Mouse (Mus musculus) testis, postnatal 10 days (tissue): ENCODE measurements around the gene Ikbke.
"Not testable (repeated sequence)": the region's sequence is repeated elsewhere in the genome, so short reads cannot be mapped to it uniquely, and the experiment has no call there.

Experiments used
- DNase-seq: peaks from one replicate; pipeline ENCODE4 v3.0.0; 2021; ENCODE audit warnings: low spot score

Ikbke gene

GRCm38 (mm10) chr1:131281731-131282130, 2.3 kb upstream of the Ikbke start:
- no peak for DNase-seq

GRCm38 (mm10) chr1:131280280-131280679, 874 bp upstream of the Ikbke start:
- DNase-seq = no peak

DNA sequence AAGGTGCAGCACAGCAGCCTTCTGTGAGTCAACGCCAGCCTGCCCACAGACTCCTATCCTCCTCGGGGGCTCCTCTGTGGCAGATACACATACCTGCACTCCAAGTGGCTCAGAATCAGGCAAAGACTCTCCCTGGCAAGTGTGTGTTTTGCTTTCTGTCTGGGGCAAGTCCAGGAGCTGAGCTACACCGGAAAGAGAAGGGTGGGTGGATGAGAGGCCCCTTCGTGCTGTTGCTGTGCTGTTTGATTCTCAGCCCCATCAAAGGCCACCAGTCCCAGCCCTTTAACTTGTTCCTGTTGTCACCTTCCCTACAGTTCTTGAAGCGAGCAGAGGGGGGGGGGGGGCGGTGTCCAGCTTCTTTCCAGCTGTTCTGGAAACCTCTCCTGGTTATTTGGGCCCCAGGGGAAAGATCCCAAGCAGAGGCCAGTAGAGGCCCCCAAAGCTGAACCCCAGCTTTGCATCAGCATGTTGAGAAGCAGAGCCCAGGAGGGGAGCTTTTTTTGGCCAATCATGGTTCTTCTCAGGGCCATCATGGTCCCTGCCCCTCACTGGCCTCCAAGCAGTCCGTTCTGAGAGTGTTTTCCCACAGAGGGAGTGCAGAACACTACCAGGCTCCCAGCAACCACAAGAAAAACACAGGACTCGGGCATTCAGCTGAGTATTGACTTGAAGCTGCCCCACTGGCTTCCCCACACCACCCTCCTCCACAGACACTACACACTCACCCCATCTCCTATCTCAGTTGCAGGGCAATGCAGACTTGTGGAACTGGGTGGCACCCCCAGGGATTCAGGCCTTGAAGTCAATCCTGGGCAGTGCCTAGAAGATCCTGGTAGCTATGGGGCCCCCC, 575 bp downstream of the Ikbke start:
- no peak for DNase-seq

GRCm38 (mm10) chr1:131276831-131277230, 2.6 kb downstream of the Ikbke start:
- no peak for DNase-seq

- DNase-seq = no peak
These were observed 3.8 kb downstream of the Ikbke start for GRCm38 (mm10) chr1:131275577-131275976.

GRCm38 (mm10) chr1:131274725-131275539, 4.5 kb downstream of the Ikbke start:
- DNase-seq = no peak

- DNase-seq = peak; percentile 84
These were observed 9.4 kb downstream of the Ikbke start for GRCm38 (mm10) chr1:131269797-131270578.

- no peak for DNase-seq
These were observed 10.6 kb downstream of the Ikbke start for GRCm38 (mm10) chr1:131268776-131269175.

DNA sequence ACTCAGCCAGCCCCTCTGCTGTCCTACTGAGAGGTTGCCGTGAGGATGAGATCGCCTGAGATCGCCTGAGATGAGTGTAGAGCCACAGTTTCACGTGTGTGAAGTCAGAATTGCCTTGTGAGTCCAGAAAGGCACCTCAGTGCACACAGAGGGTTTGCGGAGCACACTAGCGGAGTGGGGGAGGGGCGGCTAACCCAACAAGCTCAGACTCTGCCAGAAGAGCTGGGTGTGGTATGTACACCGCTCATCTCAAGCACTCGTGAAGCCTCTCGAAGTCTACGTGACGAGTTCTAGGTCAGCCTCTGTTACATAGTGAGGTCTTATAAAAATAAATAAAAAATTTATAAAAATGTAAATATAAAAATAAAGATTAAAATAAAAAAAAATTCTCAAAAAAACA, 15.5 kb downstream of the Ikbke start:
- no peak for DNase-seq

DNA sequence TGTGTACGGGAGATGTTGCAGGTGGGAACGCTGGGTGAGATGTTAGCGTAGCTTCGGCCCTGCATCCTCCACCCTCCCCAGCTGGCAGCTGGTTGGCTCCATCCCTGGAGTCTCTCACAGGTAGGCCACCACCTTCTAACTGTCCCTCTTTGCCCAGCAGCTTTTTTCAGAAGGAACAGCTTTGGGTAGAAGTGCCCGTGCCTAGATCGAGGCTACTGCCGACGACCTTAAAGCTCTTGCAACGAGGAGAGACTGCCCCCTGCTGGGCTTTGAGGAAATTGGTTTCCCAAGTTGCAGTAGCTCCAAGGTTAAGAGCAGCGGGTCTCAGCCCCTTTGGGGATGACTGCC, 19.1 kb downstream of the Ikbke start:
- DNase-seq = peak; percentile 87

GRCm38 (mm10) chr1:131259632-131260308, 19.6 kb downstream of the Ikbke start:
- DNase-seq = no peak

- no peak for DNase-seq
These were observed 22.1 kb downstream of the Ikbke start for GRCm38 (mm10) chr1:131257288-131257687.

GRCm38 (mm10) chr1:131252516-131253250, 26.7 kb downstream of the Ikbke start:
- not testable (repeated sequence) for DNase-seq

DNA sequence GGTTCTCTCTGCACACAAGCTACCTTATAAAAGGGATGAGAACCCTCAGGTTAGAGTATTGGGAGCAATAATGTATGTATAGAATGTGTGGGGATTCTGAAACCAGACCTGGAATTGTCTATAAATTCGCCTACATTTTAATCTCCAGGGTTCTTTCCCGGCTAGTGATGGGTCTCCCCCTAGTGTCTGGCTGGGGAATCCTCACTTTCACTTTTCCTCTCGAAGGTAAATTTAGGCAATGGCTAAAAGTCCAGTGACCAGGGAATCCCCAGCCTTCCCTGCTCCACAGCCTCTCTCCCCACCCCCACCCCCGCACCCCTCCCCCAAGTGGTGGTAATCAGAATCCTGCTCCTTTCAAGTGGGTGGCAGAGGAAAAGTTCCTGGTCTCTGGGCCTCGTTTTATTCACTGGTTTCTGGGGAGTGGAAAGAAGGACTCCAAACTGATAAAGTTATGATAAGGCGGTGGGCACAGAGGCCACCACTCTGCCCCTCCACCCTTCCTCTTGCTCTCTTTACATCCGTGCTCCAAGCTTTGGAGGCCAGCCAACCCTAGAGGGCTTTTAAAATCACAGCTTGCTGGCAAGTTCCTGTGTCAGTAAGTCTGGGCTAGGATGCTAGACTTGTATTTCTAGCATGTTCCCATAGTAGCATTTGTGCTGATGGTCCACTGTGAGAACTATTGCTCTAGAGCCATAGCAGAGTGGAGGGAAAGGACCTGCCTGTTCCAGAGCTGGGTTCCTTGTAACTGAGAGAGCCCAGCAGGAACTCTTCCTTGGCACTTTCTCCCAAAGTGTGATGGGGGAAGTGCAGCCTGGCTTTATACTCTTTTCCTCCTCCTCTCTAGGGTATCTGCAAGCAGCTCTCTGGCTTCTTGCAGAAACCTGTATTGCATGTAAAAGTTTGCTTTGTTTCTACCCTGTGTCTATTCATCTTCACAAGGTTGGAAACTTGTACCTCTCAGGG, 32.7 kb downstream of the Ikbke start:
- DNase-seq = no peak

DNA sequence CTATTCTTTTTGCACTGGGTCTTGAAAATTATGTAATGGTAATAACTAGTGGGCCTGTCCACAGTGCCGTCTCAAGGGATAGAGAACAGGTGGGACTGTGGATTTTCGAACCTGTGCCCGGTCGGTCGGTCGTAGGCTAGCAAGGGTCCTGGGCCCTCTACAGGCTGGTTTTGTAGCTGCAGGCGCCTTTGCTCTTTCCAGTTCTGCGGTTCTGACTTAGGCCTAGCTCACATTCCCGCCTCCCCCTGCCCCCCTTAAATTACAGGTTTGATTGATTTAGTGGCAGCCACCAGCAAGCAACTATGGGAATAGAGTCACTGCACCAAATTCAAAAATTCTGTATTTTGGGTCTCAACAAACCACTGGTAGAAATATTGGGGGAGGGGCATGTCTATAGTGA, 33.5 kb downstream of the Ikbke start:
- peak; percentile 72 for DNase-seq

- peak; percentile 83 for DNase-seq
These were observed 34.1 kb downstream of the Ikbke start, which contains the start of gene Rassf5 for GRCm38 (mm10) chr1:131245089-131245856. Gene Rassf5 (minus strand): TSS chr1:131245258.

GRCm38 (mm10) chr1:131244536-131245088, 34.8 kb downstream of the Ikbke start:
- no peak for DNase-seq

GRCm38 (mm10) chr1:131242956-131243355, 36.5 kb downstream of the Ikbke start:
- no peak for DNase-seq
